ENCODE assay signal across 19 mouse cellular contexts in the genomic region with DNA sequence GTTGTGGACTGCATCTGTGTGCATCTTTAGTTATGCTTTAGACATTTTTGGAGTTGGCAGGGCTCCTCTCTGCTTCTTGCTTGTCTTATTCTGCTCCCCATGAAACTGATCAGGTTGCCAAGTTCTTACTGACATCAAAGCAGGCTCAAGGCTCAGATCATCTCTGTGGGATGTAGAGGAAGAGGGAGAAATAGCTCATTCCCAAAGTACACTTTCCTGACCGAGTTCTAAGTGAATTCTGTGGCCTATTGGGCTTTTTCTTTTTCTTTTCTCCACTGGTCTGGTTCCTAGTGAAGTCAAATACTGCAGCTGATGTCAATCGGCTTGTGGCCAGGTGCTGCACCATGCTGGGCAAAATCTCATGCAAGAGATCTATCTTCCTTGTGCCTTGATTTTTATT.
DNase-seq lines count a peak whose midpoint lies in the region; ATAC-seq lines count a peak whose summit lies in the region.
"Had no signal": no experiment of that assay in that cellular context is flagged by ENCODE, and none has a peak within 500 bp of the region (broad histone marks: within the 10 kb centered on the region; RNA-seq: fewer than 3 reads in every experiment).

No protein-coding gene starts in this region.

- DNase-seq in frontal cortex, adult 2 months (ENCODE audit: extremely low spot score in 1 of 2, low spot score in 1 of 2): no peak
- peak; percentile 6 for DNase-seq in right cerebral cortex, adult 18-20 months
- DNase-seq in right cerebral cortex, postnatal 36 days (ENCODE audit: low spot score in 2 of 2): no peak
- DNase-seq in cerebellum, adult 9-10 months: peak; percentile 75
- DNase-seq in telencephalon, adult 2 months (ENCODE audit: low read depth, low spot score): peak; percentile 23
- DNase-seq in ovary, postnatal 36 days (ENCODE audit: low spot score): no peak
- no peak for DNase-seq in urinary bladder, postnatal 25 days (ENCODE audit: low spot score)
- DNase-seq: adrenal gland, postnatal 36 days; gastrocnemius, postnatal 25 days; heart, adult 18-20 months; heart, postnatal 14 days; kidney, adult 8-10 months; kidney, postnatal 10 days; liver, postnatal 0 days; thymus, adult 18-20 months; thymus, postnatal 36 days had no signal

- ATAC-seq in frontal cortex, adult (ENCODE audit: low TSS enrichment): peak; percentile 44; the same call in 1 of the 2 replicates
- ATAC-seq: forebrain, embryonic 14.5 days; liver, postnatal 0 days; lung, postnatal 0 days had no signal

Comparison
In these comparisons a context has a peak if more than half of its experiments do, and no peak if none do; other contexts are left out.
1. DNase-seq: peak in right cerebral cortex, adult 18-20 months (single experiment), cerebellum, adult 9-10 months (single experiment) and telencephalon, adult 2 months (single experiment); none in frontal cortex, adult 2 months (0 of 2), right cerebral cortex, postnatal 36 days (0 of 2), ovary, postnatal 36 days (single experiment) and urinary bladder, postnatal 25 days (single experiment).